Mouse (Mus musculus) E14TG2a.4 (cell line): ENCODE measurements around the gene Zfp36l2.

Source experiments
- H3K27me3 ChIP-seq: 2 replicates; pipeline ENCODE4 v1.6.1; 2014; ENCODE audit warnings: low read length, control low read depth; ENCODE audit not compliant: insufficient read depth
- H3K36me3 ChIP-seq: 2 replicates; pipeline ENCODE4 v1.6.1; 2014; ENCODE audit warnings: low read length, control low read depth; ENCODE audit not compliant: insufficient read depth
- H3K4me1 ChIP-seq: replicated peaks from 2 replicates; pipeline ENCODE4 v1.6.1; 2014; ENCODE audit warnings: low read depth, low read length, control low read depth
- H3K4me3 ChIP-seq: replicated peaks from 2 replicates; pipeline ENCODE4 v1.5.1; 2014; ENCODE audit warnings: mild to moderate bottlenecking, low read length
- H3K9me3 ChIP-seq: 2 replicates; pipeline ENCODE4 v1.6.1; 2014; ENCODE audit warnings: low read length, control low read depth
- CTCF ChIP-seq: conservative IDR thresholded peaks from 2 replicates; pipeline ENCODE4 v1.5.1; 2014; ENCODE audit warnings: low read length
- NANOG ChIP-seq: IDR thresholded peaks from 2 replicates; pipeline ENCODE4 v1.6.1; 2014; ENCODE audit warnings: borderline replicate concordance, low read length, mixed read lengths
- POU5F1 ChIP-seq: IDR thresholded peaks from 2 replicates; pipeline ENCODE4 v1.6.1; 2014; ENCODE audit warnings: low read length, borderline replicate concordance

Zfp36l2 gene

GRCm38 (mm10) chr17:84182311-84183271 lies 5.2 kb downstream of the Zfp36l2 start:
- Histone ChIP-seq H3K27me3 (peaks cover 5% of the 10 kb centered on the region; the same call in 1 of the 2 replicates), H3K4me3 (peak overlapping the region; percentile 67), H3K36me3 (peaks cover 6% of the 10 kb centered on the region), H3K9me3 (no peaks in the 10 kb centered on the region), H3K4me1 (peaks cover 67% of the 10 kb centered on the region)
- no peak for TF ChIP-seq CTCF
- no peak for TF ChIP-seq NANOG
- TF ChIP-seq POU5F1: no peak

DNA sequence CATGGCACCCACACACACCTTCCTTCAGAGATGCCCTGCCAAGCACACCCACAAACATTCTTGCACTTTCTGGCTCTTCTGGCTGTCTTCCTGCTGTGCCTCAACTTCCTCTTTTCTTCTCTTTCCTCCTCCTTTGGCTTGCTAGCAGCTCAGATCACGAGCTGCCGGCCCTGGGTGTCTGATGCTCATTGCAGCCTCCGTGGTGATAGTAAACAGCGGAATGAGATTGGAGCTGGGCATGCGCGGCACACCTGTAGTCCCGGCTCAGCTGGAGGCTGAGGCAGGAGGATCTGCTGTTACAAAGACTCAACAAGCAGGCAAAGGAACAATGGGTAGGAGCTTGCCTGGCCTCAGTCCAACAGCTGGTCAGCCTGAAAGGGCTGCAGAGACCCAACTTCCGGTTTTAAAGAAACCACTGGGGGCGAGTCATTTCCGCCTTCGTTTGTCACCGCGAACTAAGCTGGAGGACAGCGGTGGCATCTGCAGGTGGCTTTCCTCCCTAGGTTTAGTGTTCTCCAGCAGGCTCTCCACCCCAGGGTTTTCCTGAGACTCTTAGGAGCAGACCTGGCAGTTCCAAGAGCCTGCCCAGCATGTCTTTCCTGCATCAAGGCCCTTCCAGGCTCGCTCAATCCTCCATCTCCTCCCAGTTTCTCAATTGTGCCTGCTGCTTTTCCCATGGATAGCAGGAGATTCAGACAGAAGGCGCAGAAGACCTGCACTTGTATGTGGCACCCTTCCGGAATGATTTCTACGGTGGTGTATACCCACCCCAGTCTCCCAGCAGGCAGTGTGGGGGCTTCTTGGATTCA lies 6.0 kb downstream of the Zfp36l2 start:
- Histone ChIP-seq H3K4me1 (peaks cover 71% of the 10 kb centered on the region), H3K36me3 (peaks cover 6% of the 10 kb centered on the region), H3K4me3 (peak overlapping the region; percentile 67), H3K9me3 (no peaks in the 10 kb centered on the region), H3K27me3 (peaks cover 4% of the 10 kb centered on the region; the same call in 1 of the 2 replicates)
- no peak for TF ChIP-seq CTCF
- no peak for TF ChIP-seq POU5F1
- no peak for TF ChIP-seq NANOG

- peak overlapping the region; percentile 67 for H3K4me3 ChIP-seq
- H3K27me3 ChIP-seq: no peaks in the 10 kb centered on the region
- H3K4me1 ChIP-seq: peaks cover 78% of the 10 kb centered on the region
- H3K9me3 ChIP-seq: no peaks in the 10 kb centered on the region
- no peak for TF ChIP-seq POU5F1
- no peak for TF ChIP-seq CTCF
- TF ChIP-seq NANOG: no peak
- peaks cover 6% of the 10 kb centered on the region for H3K36me3 ChIP-seq
These were observed 6.8 kb downstream of the Zfp36l2 start for GRCm38 (mm10) chr17:84180715-84181501.

DNA sequence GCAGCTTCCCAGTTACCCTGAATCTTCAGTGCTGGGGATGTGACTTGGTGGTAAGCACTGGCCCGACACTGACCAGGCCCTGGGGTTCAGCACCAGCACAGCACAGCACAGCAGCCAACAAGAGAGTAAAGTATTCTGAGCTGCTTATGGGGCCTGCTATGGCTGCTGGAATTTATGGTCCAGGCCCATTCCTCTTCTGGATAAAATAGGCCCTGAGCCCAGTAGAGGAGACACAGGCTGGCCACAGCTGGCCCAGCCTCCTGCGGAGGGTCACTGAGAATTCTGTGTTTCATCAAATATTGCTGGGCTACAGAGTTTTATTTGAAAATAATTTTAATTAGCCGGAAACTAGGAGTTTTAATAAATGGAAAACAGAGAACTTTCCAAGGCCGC lies 7.8 kb downstream of the Zfp36l2 start:
- peaks cover 3% of the 10 kb centered on the region for H3K36me3 ChIP-seq
- peaks cover 8% of the 10 kb centered on the region for H3K9me3 ChIP-seq
- H3K4me3 ChIP-seq: no peak overlapping the region
- TF ChIP-seq CTCF: no peak
- H3K27me3 ChIP-seq: no peaks in the 10 kb centered on the region
- peaks cover 76% of the 10 kb centered on the region for H3K4me1 ChIP-seq

GRCm38 (mm10) chr17:84179026-84179972 lies 8.4 kb downstream of the Zfp36l2 start:
- Histone ChIP-seq H3K4me1 (peaks cover 74% of the 10 kb centered on the region), H3K4me3 (peak overlapping the region; percentile 13; the same call in 1 of the 2 replicates)
- TF ChIP-seq CTCF: no peak
- TF ChIP-seq POU5F1: no peak
- no peak for TF ChIP-seq NANOG

DNA sequence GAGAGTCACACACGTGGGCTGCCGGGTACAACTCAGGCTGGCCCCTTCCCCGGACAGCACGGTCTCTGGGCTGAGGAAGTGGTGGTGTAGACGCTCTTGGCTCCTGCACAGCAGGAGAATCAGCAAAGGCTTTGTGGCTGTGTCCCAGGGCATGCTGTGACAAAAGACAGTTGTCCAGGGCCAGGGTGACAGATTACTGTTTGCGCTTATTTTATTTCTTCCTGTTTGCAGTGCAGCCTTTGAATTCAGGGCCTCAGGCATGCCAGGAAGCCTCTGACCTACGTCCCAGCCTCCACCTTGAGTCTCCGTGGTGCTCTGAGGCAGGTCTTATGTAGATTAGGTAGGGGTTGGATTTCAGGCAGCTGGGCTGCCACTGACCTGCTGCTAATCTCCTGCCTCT lies 10.3 kb downstream of the Zfp36l2 start:
- Histone ChIP-seq H3K4me1 (peaks cover 62% of the 10 kb centered on the region), H3K4me3 (no peak overlapping the region), H3K9me3 (peaks cover 8% of the 10 kb centered on the region), H3K36me3 (no peaks in the 10 kb centered on the region), H3K27me3 (no peaks in the 10 kb centered on the region)
- TF ChIP-seq POU5F1 (no peak), CTCF (no peak), NANOG (no peak)

More at GRCm38 (mm10) chr17:84179026-84179972, 8.4 kb downstream of the Zfp36l2 start:
- no peaks in the 10 kb centered on the region for H3K27me3 ChIP-seq
- H3K9me3 ChIP-seq: peaks cover 8% of the 10 kb centered on the region
- H3K36me3 ChIP-seq: no peaks in the 10 kb centered on the region

GRCm38 (mm10) chr17:84176446-84176845 lies 11.3 kb downstream of the Zfp36l2 start:
- no peaks in the 10 kb centered on the region for H3K36me3 ChIP-seq
- H3K4me3 ChIP-seq: no peak overlapping the region
- TF ChIP-seq CTCF (no peak), NANOG (no peak), POU5F1 (no peak)
- H3K4me1 ChIP-seq: peaks cover 51% of the 10 kb centered on the region
- H3K27me3 ChIP-seq: no peaks in the 10 kb centered on the region
- peaks cover 8% of the 10 kb centered on the region for H3K9me3 ChIP-seq
